Mouse (Mus musculus) megakaryocyte, embryonic 14.5 days (primary cell): ENCODE results near the gene Agap1.

Source experiments
- FLI1 ChIP-seq: IDR thresholded peaks from 2 replicates; pipeline ENCODE4 v1.6.1; 2012; ENCODE audit warnings: low read length, inconsistent platforms, mixed read lengths
- GATA1 ChIP-seq: IDR thresholded peaks from 3 replicates; pipeline ENCODE4 v1.6.1; 2012; ENCODE audit warnings: mixed read lengths, low read length, inconsistent platforms, borderline replicate concordance

DNA sequence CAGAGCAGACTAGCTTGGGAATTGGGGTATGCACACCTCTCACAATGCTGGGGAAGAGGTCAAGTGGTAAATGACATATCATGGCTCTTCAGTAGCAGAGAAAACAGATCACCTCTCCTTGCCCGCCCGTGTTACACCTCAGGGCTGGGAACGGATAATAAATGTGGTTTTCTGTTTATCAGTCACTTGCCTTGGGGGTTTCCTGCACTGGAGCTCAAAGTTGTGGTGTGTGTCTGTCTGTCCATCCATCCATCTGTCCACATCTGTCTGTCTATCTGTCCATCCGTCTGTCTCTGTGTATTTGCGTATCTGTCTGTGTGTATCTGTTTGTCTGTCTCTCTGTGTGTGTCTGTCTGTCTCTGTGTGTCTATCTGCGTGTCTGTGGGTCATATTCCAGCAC is 88.7 kb downstream of the Agap1 start:
- no peak for TF ChIP-seq GATA1
- TF ChIP-seq FLI1 = no peak
